Mouse (Mus musculus) induced T-regulatory cell, adult 2 months (primary cell): ENCODE data around the gene Muc1.
"Not testable (repeated sequence)": the region's sequence is repeated elsewhere in the genome, so short reads cannot be mapped to it uniquely, and the experiment has no call there.

Experiments
- DNase-seq: peaks from one replicate; pipeline ENCODE4 v3.0.0-alpha.2; 2012; ENCODE audit warnings: low read depth

The Muc1 gene

GRCm38 (mm10) chr3:89210162-89210561 lies 18.7 kb upstream of the Muc1 start:
- no peak for DNase-seq

GRCm38 (mm10) chr3:89210731-89211130 lies 18.1 kb upstream of the Muc1 start:
- DNase-seq, result no peak

- DNase-seq, result peak; percentile 97
These were observed 14.9 kb upstream of the Muc1 start for GRCm38 (mm10) chr3:89213803-89214530.

GRCm38 (mm10) chr3:89214681-89215411 lies 14.0 kb upstream of the Muc1 start, which contains the start of gene Thbs3:
Gene Thbs3, plus strand, starts transcription at chr3:89215180.
- peak; percentile 85 for DNase-seq

GRCm38 (mm10) chr3:89215853-89216252 lies 13.0 kb upstream of the Muc1 start:
- DNase-seq, result peak; percentile 96

GRCm38 (mm10) chr3:89216407-89216806 lies 12.4 kb upstream of the Muc1 start:
- not testable (repeated sequence) for DNase-seq

- no peak for DNase-seq
These were observed 10.6 kb upstream of the Muc1 start for GRCm38 (mm10) chr3:89218271-89218670.

GRCm38 (mm10) chr3:89219546-89219945 lies 9.3 kb upstream of the Muc1 start:
- DNase-seq, result no peak

GRCm38 (mm10) chr3:89221167-89221566 lies 7.7 kb upstream of the Muc1 start:
- no peak for DNase-seq

GRCm38 (mm10) chr3:89224796-89225195 lies 4.1 kb upstream of the Muc1 start:
- no peak for DNase-seq

- DNase-seq, result no peak
These were observed 3.5 kb upstream of the Muc1 start for GRCm38 (mm10) chr3:89225321-89225815.

- DNase-seq, result no peak
These were observed 2.9 kb upstream of the Muc1 start for GRCm38 (mm10) chr3:89225918-89226317.

- DNase-seq, result no peak
These were observed 2.5 kb upstream of the Muc1 start for GRCm38 (mm10) chr3:89226361-89226760.

GRCm38 (mm10) chr3:89226900-89227299 lies 2.0 kb upstream of the Muc1 start, which contains the start of gene Mtx1:
Gene Mtx1, minus strand, starts transcription at chr3:89227088.
- peak; percentile 51 for DNase-seq

GRCm38 (mm10) chr3:89227307-89228179 lies 1.3 kb upstream of the Muc1 start:
- DNase-seq, result peak; percentile 93

GRCm38 (mm10) chr3:89228180-89228549 lies 692 bp upstream of the Muc1 start:
- DNase-seq, result peak; percentile 92

GRCm38 (mm10) chr3:89229276-89229675 lies 419 bp downstream of the Muc1 start:
- peak; percentile 34 for DNase-seq

GRCm38 (mm10) chr3:89230561-89230960 lies 1.7 kb downstream of the Muc1 start:
- DNase-seq, result peak; percentile 56

GRCm38 (mm10) chr3:89231345-89231744 lies 2.5 kb downstream of the Muc1 start:
- peak; percentile 83 for DNase-seq

GRCm38 (mm10) chr3:89231772-89232275 lies 3.0 kb downstream of the Muc1 start:
- no peak for DNase-seq

GRCm38 (mm10) chr3:89232614-89233013 lies 3.8 kb downstream of the Muc1 start:
- DNase-seq, result no peak

GRCm38 (mm10) chr3:89233562-89234110 lies 4.8 kb downstream of the Muc1 start:
- no peak for DNase-seq
